Mouse (Mus musculus) urinary bladder, postnatal 14 days (tissue): ENCODE results near the gene Vstm2l.

Source experiments
- DNase-seq: peaks from one replicate; pipeline ENCODE4 v3.0.0; 2021; ENCODE audit warnings: low spot score

The Vstm2l gene

GRCm38 (mm10) chr2:157935444-157936171 is 21.2 kb downstream of the Vstm2l start:
- no peak for DNase-seq

- no peak for DNase-seq
These were observed 22.2 kb downstream of the Vstm2l start for GRCm38 (mm10) chr2:157936676-157937075.

GRCm38 (mm10) chr2:157940586-157941185 is 26.2 kb downstream of the Vstm2l start:
- DNase-seq: no peak

- DNase-seq: peak; percentile 62
These were observed 29.2 kb downstream of the Vstm2l start for GRCm38 (mm10) chr2:157943514-157944155.

- DNase-seq: no peak
These were observed 29.9 kb downstream of the Vstm2l start for GRCm38 (mm10) chr2:157944156-157944893.

- no peak for DNase-seq
These were observed 39.5 kb downstream of the Vstm2l start for GRCm38 (mm10) chr2:157953978-157954377.

- no peak for DNase-seq
These were observed 43.3 kb downstream of the Vstm2l start for GRCm38 (mm10) chr2:157957707-157958108.

- no peak for DNase-seq
These were observed 53.4 kb downstream of the Vstm2l start for GRCm38 (mm10) chr2:157967856-157968255.

GRCm38 (mm10) chr2:157970124-157970523 is 55.7 kb downstream of the Vstm2l start:
- no peak for DNase-seq

GRCm38 (mm10) chr2:157970669-157971068 is 56.2 kb downstream of the Vstm2l start:
- peak; percentile 63 for DNase-seq

- no peak for DNase-seq
These were observed 60.4 kb downstream of the Vstm2l start for GRCm38 (mm10) chr2:157974604-157975501.

GRCm38 (mm10) chr2:157975595-157975994 is 61.1 kb downstream of the Vstm2l start:
- DNase-seq: no peak

GRCm38 (mm10) chr2:157979241-157979640 is 64.8 kb downstream of the Vstm2l start:
- no peak for DNase-seq

- DNase-seq: no peak
These were observed 68.3 kb downstream of the Vstm2l start for GRCm38 (mm10) chr2:157982727-157983126.

- DNase-seq: no peak
These were observed 68.8 kb downstream of the Vstm2l start for GRCm38 (mm10) chr2:157983276-157983675.

GRCm38 (mm10) chr2:157985611-157986010 is 71.2 kb downstream of the Vstm2l start:
- DNase-seq: no peak

- DNase-seq: no peak
These were observed 71.8 kb downstream of the Vstm2l start for GRCm38 (mm10) chr2:157986235-157986634.

- no peak for DNase-seq
These were observed 74.2 kb downstream of the Vstm2l start for GRCm38 (mm10) chr2:157988416-157989190.

- no peak for DNase-seq
These were observed 75.5 kb downstream of the Vstm2l start for GRCm38 (mm10) chr2:157989946-157990345.

- no peak for DNase-seq
These were observed 76.6 kb downstream of the Vstm2l start for GRCm38 (mm10) chr2:157991026-157991425.

- no peak for DNase-seq
These were observed 78.0 kb downstream of the Vstm2l start for GRCm38 (mm10) chr2:157992501-157992900.
